Mouse (Mus musculus) adrenal gland, postnatal 36 days (tissue): ENCODE data around the gene Fam72a. TPM values are rescaled to one million over a fixed set of nuclear protein-coding genes. Genes with fewer than 3 reads are reported as not detected.
A peak's percentile ranks its signal among the peaks of the same experiment; 100 is the strongest.

Source experiments
- DNase-seq, 2 experiments: peaks; one replicate each; pipeline ENCODE4 v3.0.0; 2021; ENCODE audit warnings: mixed read lengths in 1 of 2
- microRNA-seq: library from miRNA; unstranded; fragments of <30 nt; microRNA quantifications from one replicate; pipeline ENCODE4 v1.2.0, GENCODE M21; 2021
- total RNA-seq, 2 experiments: library from RNA; stranded (reverse); gene quantifications; 2 replicates each; pipeline ENCODE4 v1.2.3; 2021

Gene Fam72a
- total RNA-seq, 2 experiments from 2014 or later, result 1.1 to 1.3 TPM

- no peak for DNase-seq
These were observed 51.4 kb downstream of the Fam72a start for GRCm38 (mm10) chr1:131578943-131579680.

GRCm38 (mm10) chr1:131580389-131580788 is 52.7 kb downstream of the Fam72a start:
- no peak for DNase-seq

- no peak for DNase-seq
These were observed 55.9 kb downstream of the Fam72a start for GRCm38 (mm10) chr1:131583598-131583997.

GRCm38 (mm10) chr1:131586836-131587235 is 59.1 kb downstream of the Fam72a start:
- peak; percentile 44 to 56 for DNase-seq

Small RNA genes lying within 50 kb of the gene (microRNA-seq; reads per million reads assigned to microRNA genes)
- not detected for gene Gm24273

Other genes with a start within 250 kb of the Fam72a start
- 10 to 100 TPM in 1 of 2 experiments, 1 to 10 TPM in 1; 6.6 to 20.5 TPM for gene Ikbke, start 248.3 kb upstream of the Fam72a start, total RNA-seq
- 10 to 100 TPM; 22.9 to 24.3 TPM for gene Srgap2, start 551 bp upstream of the Fam72a start, total RNA-seq
- not detected for gene Avpr1b, start 71.3 kb downstream of the Fam72a start, total RNA-seq
- gene Ctse, start 110.4 kb downstream of the Fam72a start, total RNA-seq, result under 1 TPM; 0.33 to 0.36 TPM
- gene Rab7b, start 160.8 kb downstream of the Fam72a start, total RNA-seq, result 1 to 10 TPM; 3.3 to 5.8 TPM
- not detected for gene Slc26a9, start 216.1 kb downstream of the Fam72a start, total RNA-seq